Mouse (Mus musculus): Measurements from ENCODE around the gene Olfm3. TPM values are rescaled to one million over a fixed set of nuclear protein-coding genes. Genes with fewer than 3 reads are reported as not detected.
A peak's percentile ranks its signal among the peaks of the same experiment; 100 is the strongest.

Gene Olfm3
- total RNA-seq (2012; rRNA removed): not detected in 2 replicates
- not detected for polyA plus RNA-seq (2012; ENCODE audit: insufficient read depth in 1 of 2, insufficient read length in 2 of 2, low read depth in 1 of 2, low replicate concordance in 2 of 2, missing spikeins in 1 of 2)

- no peak within 1 kb of the TSS for H3K4me3 ChIP-seq (ENCODE audit: control insufficient read depth in 1 of 2, insufficient read depth in 1 of 2, low read depth in 2 of 2, low read length in 2 of 2)
- DNase-seq (ENCODE audit: low read depth, low spot score): peak; percentile 3
- TF ChIP-seq RAD21 (IDR thresholded peaks at IDR 0.05; ENCODE audit: low read depth, low read length): no peak
- no peak for TF ChIP-seq CHD2 (IDR thresholded peaks at IDR 0.05; ENCODE audit: low read length)
- TF ChIP-seq ZKSCAN1 (IDR thresholded peaks at IDR 0.05; ENCODE audit: low read depth, low read length): no peak
- no peak for TF ChIP-seq ETS1 (IDR thresholded peaks at IDR 0.05; ENCODE audit: low read depth, low read length)
- TF ChIP-seq TBP (IDR thresholded peaks at IDR 0.05; ENCODE audit: low read depth, low read length): no peak
- TF ChIP-seq ZMIZ1 (IDR thresholded peaks at IDR 0.05; ENCODE audit: low read depth, low read length): no peak
- TF ChIP-seq NELFE (IDR thresholded peaks at IDR 0.05; ENCODE audit: low read depth, low read length): no peak
- H3K4me1 ChIP-seq (ENCODE audit: control insufficient read depth in 1 of 2, insufficient read depth in 2 of 2, low read length in 2 of 2): no peaks in the 10 kb centered on the region
- H3K79me2 ChIP-seq (ENCODE audit: control insufficient read depth, insufficient read depth, low read length, poor library complexity): no peaks in the 10 kb centered on the region
- no peak within 1 kb of the TSS for H3K9ac ChIP-seq (ENCODE audit: control insufficient read depth, low read depth, low read length, poor library complexity, severe bottlenecking)
- no peak within 1 kb of the TSS for H3K27ac ChIP-seq (ENCODE audit: control insufficient read depth, low read depth, low read length)
- no peaks in the 10 kb centered on the region for H3K9me3 ChIP-seq (replicated peaks; ENCODE audit: insufficient read depth, low read length)
- no peaks in the 10 kb centered on the region for H3K27me3 ChIP-seq (ENCODE audit: control insufficient read depth in 1 of 2, insufficient read depth in 2 of 2, low read length in 2 of 2)
- no peaks in the 10 kb centered on the region for H3K36me3 ChIP-seq (ENCODE audit: control insufficient read depth in 1 of 2, insufficient read depth in 2 of 2, low read length in 2 of 2)
Measured at GRCm38 (mm10) chr3:114903924-114904438, at the start of gene Olfm3. Gene Olfm3, plus strand, starts transcription at chr3:114904078.

GRCm38 (mm10) chr3:114889764-114890163 lies 14.1 kb upstream of the Olfm3 start:
- TF ChIP-seq BHLHE40 (IDR thresholded peaks at IDR 0.05; ENCODE audit: borderline replicate concordance, low read depth, low read length): no peak
- TF ChIP-seq TAL1 (IDR thresholded peaks at IDR 0.05; ENCODE audit: low read length): no peak
- TF ChIP-seq MYC (IDR thresholded peaks at IDR 0.05; ENCODE audit: low read depth, low read length): no peak
- no peak for TF ChIP-seq ZC3H11A (IDR thresholded peaks at IDR 0.05; ENCODE audit: low read depth, low read length)
- TF ChIP-seq HCFC1 (IDR thresholded peaks at IDR 0.05; ENCODE audit: low read depth, low read length): no peak
- no peak for TF ChIP-seq NRF1 (IDR thresholded peaks at IDR 0.05; ENCODE audit: insufficient read depth, low read depth, low read length, poor library complexity, severe bottlenecking)
- TF ChIP-seq JUND (IDR thresholded peaks at IDR 0.05; ENCODE audit: low read depth, low read length): no peak
- no peak for TF ChIP-seq ZNF384 (IDR thresholded peaks at IDR 0.05; ENCODE audit: low read depth, low read length)
- no peak for TF ChIP-seq NELFE (IDR thresholded peaks at IDR 0.05; ENCODE audit: low read depth, low read length)
- no peak for TF ChIP-seq SIN3A (IDR thresholded peaks at IDR 0.05; ENCODE audit: low read length)
- no peaks in the 10 kb centered on the region; the same call in 1 of the 2 replicates for H3K9me3 ChIP-seq (replicated peaks; ENCODE audit: insufficient read depth, low read length)
- H3K9ac ChIP-seq (ENCODE audit: control insufficient read depth, low read depth, low read length, poor library complexity, severe bottlenecking): no peak overlapping the region
- H3K4me1 ChIP-seq (ENCODE audit: control insufficient read depth in 1 of 2, insufficient read depth in 2 of 2, low read length in 2 of 2): no peaks in the 10 kb centered on the region
- no peaks in the 10 kb centered on the region for H3K36me3 ChIP-seq (ENCODE audit: control insufficient read depth in 1 of 2, insufficient read depth in 2 of 2, low read length in 2 of 2)
- H3K27me3 ChIP-seq (ENCODE audit: control insufficient read depth in 1 of 2, insufficient read depth in 2 of 2, low read length in 2 of 2): no peaks in the 10 kb centered on the region
- no peak for DNase-seq (ENCODE audit: low read depth, low spot score)
- no peak overlapping the region for H3K27ac ChIP-seq (ENCODE audit: control insufficient read depth, low read depth, low read length)
- H3K4me3 ChIP-seq (ENCODE audit: control insufficient read depth in 1 of 2, insufficient read depth in 1 of 2, low read depth in 2 of 2, low read length in 2 of 2): no peak overlapping the region
- no peaks in the 10 kb centered on the region for H3K79me2 ChIP-seq (ENCODE audit: control insufficient read depth, insufficient read depth, low read length, poor library complexity)

Measured in MEL (cell line).